Mouse (Mus musculus) small intestine, adult 2 months (tissue): ENCODE results near the gene Mllt6.

ENCODE experiments used
- CTCF ChIP-seq: fragments of 200-500 bp; IDR thresholded peaks from 2 replicates; pipeline ENCODE4 v1.5.1; 2012; ENCODE audit warnings: low read depth, mild to moderate bottlenecking, control low read depth, inconsistent platforms, low read length, moderate library complexity, mixed read lengths; ENCODE audit not compliant: insufficient replicate concordance, insufficient read length; ENCODE audit errors: extremely low read depth
- POLR2A ChIP-seq: fragments of 200-500 bp; IDR thresholded peaks from 2 replicates; pipeline ENCODE4 v1.6.1; 2012; ENCODE audit warnings: low read depth, mild to moderate bottlenecking, control low read depth, inconsistent platforms, low read length, moderate library complexity

- TF ChIP-seq POLR2A (no peak), CTCF (no peak)
Measured at GRCm38 (mm10) chr11:97626431-97626830, 36.8 kb upstream of the Mllt6 start.
